Comparison of ENCODE assay signal across 24 mouse cellular contexts in genomic region chr13:79182630-79183412, GRCm38 (mm10).
A peak's percentile ranks its signal among the peaks of the same experiment; 100 is the strongest.
DNase-seq lines count a peak whose midpoint lies in the region; ATAC-seq lines count a peak whose summit lies in the region.
"Had no signal": no experiment of that assay in that cellular context is flagged by ENCODE, and none has a peak within 500 bp of the region (broad histone marks: within the 10 kb centered on the region; RNA-seq: fewer than 3 reads in every experiment).

No protein-coding gene starts in this region.

- no peaks in the 10 kb centered on the region for H3K36me3 ChIP-seq in forebrain, embryonic 15.5 days
- no peaks in the 10 kb centered on the region for H3K36me3 ChIP-seq in forebrain, embryonic 11.5 days (ENCODE audit: control insufficient read depth, insufficient read depth, low read length)
- no peaks in the 10 kb centered on the region for H3K36me3 ChIP-seq in midbrain, embryonic 16.5 days (ENCODE audit: control insufficient read depth, insufficient read depth, low read length)
- no peaks in the 10 kb centered on the region for H3K36me3 ChIP-seq in midbrain, embryonic 13.5 days
- H3K36me3 ChIP-seq: embryonic facial prominence, embryonic 12.5 days; heart, embryonic 10.5 days; hindbrain, embryonic 15.5 days; liver, embryonic 13.5 days; midbrain, embryonic 15.5 days; stomach, embryonic 15.5 days had no signal

- no peak overlapping the region for H3K4me3 ChIP-seq in forebrain, embryonic 15.5 days
- H3K4me3 ChIP-seq in forebrain, embryonic 11.5 days (ENCODE audit: low read depth, low read length): no peak overlapping the region
- H3K4me3 ChIP-seq in midbrain, embryonic 16.5 days (ENCODE audit: low read depth, low read length): no peak overlapping the region
- H3K4me3 ChIP-seq in midbrain, embryonic 13.5 days (replicated peaks): no peak overlapping the region
- H3K4me3 ChIP-seq: embryonic facial prominence, embryonic 12.5 days; erythroblast, embryonic 14.5 days; heart, embryonic 10.5 days; hindbrain, embryonic 15.5 days; liver, embryonic 13.5 days; midbrain, embryonic 15.5 days; stomach, embryonic 15.5 days had no signal

- H3K4me2 ChIP-seq in forebrain, embryonic 15.5 days (replicated peaks): no peak overlapping the region
- H3K4me2 ChIP-seq in forebrain, embryonic 11.5 days (ENCODE audit: low read depth, low read length, severe bottlenecking): no peak overlapping the region
- H3K4me2 ChIP-seq in midbrain, embryonic 16.5 days (ENCODE audit: low read length): no peak overlapping the region
- H3K4me2 ChIP-seq in midbrain, embryonic 13.5 days (replicated peaks): no peak overlapping the region
- H3K4me2 ChIP-seq: embryonic facial prominence, embryonic 12.5 days; hindbrain, embryonic 15.5 days; liver, embryonic 13.5 days; lung, embryonic 14.5 days; midbrain, embryonic 15.5 days; stomach, embryonic 15.5 days had no signal

- H3K9ac ChIP-seq in forebrain, embryonic 15.5 days (replicated peaks): no peak overlapping the region
- no peak overlapping the region for H3K9ac ChIP-seq in forebrain, embryonic 11.5 days (ENCODE audit: low read length)
- no peak overlapping the region for H3K9ac ChIP-seq in midbrain, embryonic 16.5 days (ENCODE audit: low read depth, low read length)
- no peak overlapping the region for H3K9ac ChIP-seq in midbrain, embryonic 13.5 days (replicated peaks)
- H3K9ac ChIP-seq: embryonic facial prominence, embryonic 12.5 days; hindbrain, embryonic 15.5 days; liver, embryonic 13.5 days; lung, embryonic 14.5 days; midbrain, embryonic 15.5 days; stomach, embryonic 15.5 days had no signal

- peak; percentile 86 for ATAC-seq in forebrain, embryonic 15.5 days (replicated peaks)
- ATAC-seq in forebrain, embryonic 11.5 days (replicated peaks; ENCODE audit: low FRiP score): no peak
- ATAC-seq in midbrain, embryonic 16.5 days: peak; percentile 54; the same call in 1 of the 2 replicates
- ATAC-seq in midbrain, embryonic 13.5 days: no peak
- ATAC-seq: midbrain, embryonic 15.5 days had no signal

- 41% methylated on average over 6 of the region's 6 CpGs for WGBS in forebrain, embryonic 15.5 days
- WGBS in forebrain, embryonic 11.5 days: 89% methylated on average over 6 of the region's 6 CpGs
- WGBS in midbrain, embryonic 16.5 days: 57% methylated on average over 6 of the region's 6 CpGs
- 71% methylated on average over 6 of the region's 6 CpGs for WGBS in midbrain, embryonic 13.5 days

- 0 out of 2 replicates have a peak overlapping the region, but pooled peaks have one; percentile 11 for H3K27ac ChIP-seq in forebrain, embryonic 15.5 days (replicated peaks)
- H3K27ac ChIP-seq in forebrain, embryonic 11.5 days (ENCODE audit: low read depth, low read length): no peak overlapping the region
- H3K27ac ChIP-seq in midbrain, embryonic 16.5 days (ENCODE audit: low read length): no peak overlapping the region
- no peak overlapping the region for H3K27ac ChIP-seq in midbrain, embryonic 13.5 days
- H3K27ac ChIP-seq: embryonic facial prominence, embryonic 12.5 days; heart, embryonic 10.5 days; hindbrain, embryonic 15.5 days; liver, embryonic 13.5 days; midbrain, embryonic 15.5 days; stomach, embryonic 15.5 days had no signal

- no peaks in the 10 kb centered on the region for H3K9me3 ChIP-seq in forebrain, embryonic 15.5 days
- H3K9me3 ChIP-seq in forebrain, embryonic 11.5 days (ENCODE audit: control insufficient read depth, low read length): no peaks in the 10 kb centered on the region
- H3K9me3 ChIP-seq in midbrain, embryonic 16.5 days (replicated peaks; ENCODE audit: control insufficient read depth, low read length, poor library complexity, severe bottlenecking): no peaks in the 10 kb centered on the region
- no peaks in the 10 kb centered on the region for H3K9me3 ChIP-seq in midbrain, embryonic 13.5 days
- H3K9me3 ChIP-seq: embryonic facial prominence, embryonic 12.5 days; heart, embryonic 10.5 days; hindbrain, embryonic 15.5 days; liver, embryonic 13.5 days; midbrain, embryonic 15.5 days; stomach, embryonic 15.5 days had no signal

- no peak for DNase-seq in forebrain, embryonic 11.5 days (ENCODE audit: low spot score)
- peak; percentile 30 for DNase-seq in brain, embryonic 18.5 days (ENCODE audit: low read depth, low spot score)
- no peak for DNase-seq in heart, adult 8-10 months (ENCODE audit: low spot score)
- DNase-seq in gastrocnemius, adult 8-10 months (ENCODE audit: low spot score in 2 of 2): no peak
- no peak for DNase-seq in ovary, postnatal 36 days (ENCODE audit: low spot score)
- DNase-seq: adrenal gland, postnatal 36 days; cerebellum, adult 18-20 months; cerebellum, postnatal 14 days; gastrocnemius, postnatal 25 days; kidney, adult 8-10 months; kidney, postnatal 10 days; liver, embryonic 13.5 days; lung, embryonic 14.5 days; thymus, adult 18-20 months; thymus, postnatal 36 days had no signal

- peaks cover 7% of the 10 kb centered on the region for H3K4me1 ChIP-seq in forebrain, embryonic 15.5 days
- H3K4me1 ChIP-seq in forebrain, embryonic 11.5 days (replicated peaks; ENCODE audit: control insufficient read depth, insufficient read depth, low read length): no peaks in the 10 kb centered on the region
- H3K4me1 ChIP-seq in midbrain, embryonic 16.5 days (ENCODE audit: control insufficient read depth, insufficient read depth, low read length): peaks cover 5% of the 10 kb centered on the region; the same call in 1 of the 2 replicates
- peaks cover 6% of the 10 kb centered on the region; the same call in 1 of the 2 replicates for H3K4me1 ChIP-seq in midbrain, embryonic 13.5 days (replicated peaks)
- H3K4me1 ChIP-seq: embryonic facial prominence, embryonic 12.5 days; heart, embryonic 10.5 days; hindbrain, embryonic 15.5 days; liver, embryonic 13.5 days; midbrain, embryonic 15.5 days; stomach, embryonic 15.5 days had no signal

- no peaks in the 10 kb centered on the region for H3K27me3 ChIP-seq in forebrain, embryonic 15.5 days
- H3K27me3 ChIP-seq in forebrain, embryonic 11.5 days (ENCODE audit: control insufficient read depth, insufficient read depth, low read length): no peaks in the 10 kb centered on the region
- H3K27me3 ChIP-seq in midbrain, embryonic 16.5 days (ENCODE audit: control insufficient read depth, insufficient read depth, low read depth, low read length): no peaks in the 10 kb centered on the region
- no peaks in the 10 kb centered on the region for H3K27me3 ChIP-seq in midbrain, embryonic 13.5 days
- H3K27me3 ChIP-seq: embryonic facial prominence, embryonic 12.5 days; hindbrain, embryonic 15.5 days; liver, embryonic 13.5 days; midbrain, embryonic 15.5 days; stomach, embryonic 15.5 days had no signal

Comparison
In these comparisons a context has a peak if more than half of its experiments do, and no peak if none do; other contexts are left out.
1. ATAC-seq: peak in forebrain, embryonic 15.5 days (single experiment) and midbrain, embryonic 16.5 days (single experiment); none in forebrain, embryonic 11.5 days (single experiment) and midbrain, embryonic 13.5 days (single experiment).